Mouse (Mus musculus) thymus, adult 2 months (tissue): ENCODE data around the gene Zfp706. TPM values are rescaled to one million over a fixed set of nuclear protein-coding genes. Genes with fewer than 3 reads are reported as not detected.

Source experiments
- DNase-seq: peaks from one replicate; pipeline ENCODE4 v3.0.0; 2021
- H3K27ac ChIP-seq: fragments of 200-500 bp; 2 replicates; pipeline ENCODE4 v1.5.1; 2012; ENCODE audit warnings: low read length, control low read depth; ENCODE audit not compliant: control insufficient read depth, insufficient read depth
- H3K27me3 ChIP-seq: fragments of 200-500 bp; 2 replicates; pipeline ENCODE4 v1.6.1; 2012; ENCODE audit warnings: mild to moderate bottlenecking, low read length, moderate library complexity, mixed read lengths; ENCODE audit not compliant: control insufficient read depth, insufficient read depth
- H3K36me3 ChIP-seq: fragments of 200-500 bp; 2 replicates; pipeline ENCODE4 v1.6.1; 2012; ENCODE audit warnings: mild to moderate bottlenecking, low read length, moderate library complexity; ENCODE audit not compliant: control insufficient read depth, insufficient read depth
- H3K4me1 ChIP-seq: fragments of 200-500 bp; replicated peaks from 2 replicates; pipeline ENCODE4 v1.6.1; 2012; ENCODE audit warnings: low read length; ENCODE audit not compliant: control insufficient read depth, insufficient read depth
- H3K4me3 ChIP-seq: fragments of 200-500 bp; 2 replicates; pipeline ENCODE4 v1.5.1; 2012; ENCODE audit warnings: mild to moderate bottlenecking, low read length, control low read depth, moderate library complexity; ENCODE audit not compliant: control insufficient read depth, insufficient read depth
- CTCF ChIP-seq: fragments of 200-500 bp; IDR thresholded peaks from 2 replicates; pipeline ENCODE4 v1.5.1; 2012; ENCODE audit warnings: mild to moderate bottlenecking, control low read depth, low read length, moderate library complexity, borderline replicate concordance; ENCODE audit not compliant: control insufficient read depth, poor library complexity, insufficient read depth; ENCODE audit errors: extremely low read depth
- POLR2A ChIP-seq: fragments of 200-500 bp; IDR thresholded peaks from 2 replicates; pipeline ENCODE4 v1.6.1; 2012; ENCODE audit warnings: mild to moderate bottlenecking, low read length, control low read depth, moderate library complexity; ENCODE audit not compliant: control insufficient read depth, poor library complexity, insufficient read depth; ENCODE audit errors: extremely low read depth
- WGBS: fragments of 180-500 bp; shearing (Covaris S2); methylation state at CpG from one replicate; pipeline ENCODE4 v1.1.7; 2018; 5-methylcytosine and 5-hydroxymethylcytosine counted together
- polyA plus RNA-seq: library from polyadenylated mRNA; depleted of rRNA; stranded (reverse); fragments of >200 nt; gene quantifications from 2 replicates; pipeline ENCODE4 v1.2.3, GENCODE M21; 2012

The Zfp706 gene
- polyA plus RNA-seq, 1 experiment, result 33.7 TPM

- WGBS, result 62% methylated on average over 2 of the region's 2 CpGs
- Histone ChIP-seq H3K4me1 (0 out of 2 replicates have a peak, but pooled peaks cover 4% of the 10 kb centered on the region), H3K4me3 (no peak overlapping the region), H3K36me3 (no peaks in the 10 kb centered on the region), H3K27me3 (no peaks in the 10 kb centered on the region), H3K27ac (no peak overlapping the region)
- TF ChIP-seq CTCF, result no peak
- no peak for TF ChIP-seq POLR2A
- no peak for DNase-seq
These were observed 18.9 kb downstream of the Zfp706 start for GRCm38 (mm10) chr15:36988718-36989115.

- 74% methylated on average over 13 of the region's 13 CpGs for WGBS
- DNase-seq, result no peak
- Histone ChIP-seq H3K4me3 (no peak overlapping the region), H3K27me3 (no peaks in the 10 kb centered on the region), H3K27ac (no peak overlapping the region), H3K36me3 (no peaks in the 10 kb centered on the region), H3K4me1 (0 out of 2 replicates have a peak, but pooled peaks cover 4% of the 10 kb centered on the region)
- TF ChIP-seq CTCF (no peak), POLR2A (no peak)
These were observed 19.4 kb downstream of the Zfp706 start for GRCm38 (mm10) chr15:36987976-36988717.

GRCm38 (mm10) chr15:36987211-36987877 is 20.2 kb downstream of the Zfp706 start:
- Histone ChIP-seq H3K4me1 (0 out of 2 replicates have a peak, but pooled peaks cover 4% of the 10 kb centered on the region), H3K27ac (no peak overlapping the region; the same call in 1 of the 2 replicates), H3K27me3 (no peaks in the 10 kb centered on the region), H3K36me3 (no peaks in the 10 kb centered on the region), H3K4me3 (no peak overlapping the region)
- DNase-seq, result no peak
- WGBS, result 23% methylated on average over 6 of the region's 6 CpGs
- TF ChIP-seq CTCF (no peak), POLR2A (no peak)

GRCm38 (mm10) chr15:36985567-36985925 is 22.0 kb downstream of the Zfp706 start:
- Histone ChIP-seq H3K36me3 (no peaks in the 10 kb centered on the region), H3K4me3 (no peak overlapping the region), H3K4me1 (0 out of 2 replicates have a peak, but pooled peaks cover 4% of the 10 kb centered on the region), H3K27ac (no peak overlapping the region), H3K27me3 (no peaks in the 10 kb centered on the region)
- no peak for TF ChIP-seq CTCF
- no peak for TF ChIP-seq POLR2A
- WGBS, result 94% methylated on average over 6 of the region's 6 CpGs
- DNase-seq, result no peak

- no peak for DNase-seq
- TF ChIP-seq POLR2A, result no peak
- TF ChIP-seq CTCF, result no peak
- H3K27ac ChIP-seq, result no peak overlapping the region
- H3K27me3 ChIP-seq, result no peaks in the 10 kb centered on the region
- peaks cover 8% of the 10 kb centered on the region for H3K4me1 ChIP-seq
- no peak overlapping the region for H3K4me3 ChIP-seq
- 79% methylated on average over 1 of the region's 1 CpGs for WGBS
- H3K36me3 ChIP-seq, result no peaks in the 10 kb centered on the region
These were observed 22.5 kb downstream of the Zfp706 start for GRCm38 (mm10) chr15:36984921-36985566.

- 90% methylated on average over 3 of the region's 3 CpGs for WGBS
- Histone ChIP-seq H3K27me3 (no peaks in the 10 kb centered on the region), H3K4me3 (no peak overlapping the region), H3K27ac (no peak overlapping the region), H3K36me3 (no peaks in the 10 kb centered on the region), H3K4me1 (peaks cover 17% of the 10 kb centered on the region)
- no peak for DNase-seq
- TF ChIP-seq POLR2A, result no peak
- TF ChIP-seq CTCF, result no peak
These were observed 24.1 kb downstream of the Zfp706 start for GRCm38 (mm10) chr15:36983455-36983854.

- 50% methylated on average over 8 of the region's 8 CpGs for WGBS
- no peaks in the 10 kb centered on the region for H3K27me3 ChIP-seq
- H3K27ac ChIP-seq, result no peak overlapping the region
- H3K36me3 ChIP-seq, result no peaks in the 10 kb centered on the region
- DNase-seq, result no peak
- peaks cover 13% of the 10 kb centered on the region for H3K4me1 ChIP-seq
- peak overlapping the region; percentile 40; the same call in 1 of the 2 replicates for H3K4me3 ChIP-seq
- TF ChIP-seq POLR2A, result no peak
- no peak for TF ChIP-seq CTCF
These were observed 27.3 kb downstream of the Zfp706 start for GRCm38 (mm10) chr15:36980238-36980637.
